Mouse (Mus musculus) limb, embryonic 13.5 days (tissue): Measurements from ENCODE around the gene Tcerg1l. TPM values are rescaled to one million over a fixed set of nuclear protein-coding genes. Genes with fewer than 3 reads are reported as not detected.
A peak's percentile ranks its signal among the peaks of the same experiment; 100 is the strongest.

Source experiments
- ATAC-seq: fragments of 200-750 bp; cut with Nextera tagmentation; 2 replicates; pipeline ENCODE4 v1.8.0; 2017; ENCODE audit warnings: low read depth, moderate number of reproducible peaks, moderate TSS enrichment; ENCODE audit not compliant: low FRiP score
- H3K27ac ChIP-seq: fragments of 300-500 bp; sonication (generic); 2 replicates; pipeline ENCODE4 v1.5.1; 2015; ENCODE audit warnings: inconsistent platforms, mild to moderate bottlenecking, moderate library complexity
- H3K27me3 ChIP-seq: fragments of 300-500 bp; sonication (generic); 2 replicates; pipeline ENCODE4 v1.6.1; 2015; ENCODE audit warnings: mild to moderate bottlenecking, inconsistent platforms
- H3K36me3 ChIP-seq: fragments of 300-500 bp; sonication (generic); 2 replicates; pipeline ENCODE4 v1.6.1; 2015; ENCODE audit warnings: inconsistent platforms, mild to moderate bottlenecking, moderate library complexity
- H3K4me1 ChIP-seq: fragments of 300-500 bp; sonication (generic); 2 replicates; pipeline ENCODE4 v1.6.1; 2015; ENCODE audit warnings: inconsistent platforms
- H3K4me2 ChIP-seq: fragments of 300-500 bp; sonication (generic); replicated peaks from 2 replicates; pipeline ENCODE4 v1.6.1; 2015; ENCODE audit warnings: inconsistent platforms, mild to moderate bottlenecking, moderate library complexity
- H3K4me3 ChIP-seq: fragments of 300-500 bp; sonication (generic); 2 replicates; pipeline ENCODE4 v1.5.1; 2015; ENCODE audit warnings: moderate library complexity, mild to moderate bottlenecking, inconsistent platforms
- H3K9ac ChIP-seq: fragments of 300-500 bp; sonication (generic); 2 replicates; pipeline ENCODE4 v1.6.1; 2015; ENCODE audit warnings: mild to moderate bottlenecking, inconsistent platforms
- H3K9me3 ChIP-seq: fragments of 300-500 bp; sonication (generic); 2 replicates; pipeline ENCODE4 v1.6.1; 2016; ENCODE audit warnings: inconsistent platforms
- WGBS: fragments of 180-500 bp; shearing (Covaris S2); methylation state at CpG from one replicate; pipeline ENCODE4 v1.1.7; 2015; 5-methylcytosine and 5-hydroxymethylcytosine counted together
- polyA plus RNA-seq: library from polyadenylated mRNA; unstranded; fragments of >200 nt; fragmentation: Nextera tagmentation; extraction: Ambion mirVana; gene quantifications from 2 replicates; pipeline ENCODE4 v1.2.1, GENCODE M21; 2015

The Tcerg1l gene
- polyA plus RNA-seq, 1 experiment from 2014 or later: 1.2 TPM

DNA sequence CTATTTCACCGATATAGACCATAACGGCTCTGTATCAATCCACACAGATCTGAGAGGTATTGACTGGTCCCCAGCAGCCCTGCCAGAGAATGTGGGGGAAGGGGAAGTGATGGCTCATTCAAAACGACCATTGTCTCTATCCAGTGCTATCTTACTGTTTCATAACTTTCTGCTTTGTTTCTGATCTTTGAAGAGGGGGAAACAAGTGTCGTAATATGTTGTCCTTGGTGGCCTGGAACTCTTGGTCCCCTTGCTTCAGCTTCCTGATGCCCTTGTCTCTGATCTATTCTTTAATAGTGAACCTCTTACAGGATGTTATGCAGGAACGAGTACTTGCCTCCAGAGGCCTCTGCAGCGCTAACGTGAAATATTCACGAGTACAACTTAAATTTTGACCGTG, 182.8 kb downstream of the Tcerg1l start:
- peaks cover 21% of the 10 kb centered on the region for H3K4me1 ChIP-seq
- WGBS: 62% methylated on average over 9 of the region's 9 CpGs
- no peaks in the 10 kb centered on the region for H3K9me3 ChIP-seq
- no peak overlapping the region for H3K27ac ChIP-seq
- no peak for ATAC-seq
- no peak overlapping the region for H3K9ac ChIP-seq
- no peak overlapping the region for H3K4me3 ChIP-seq
- peaks cover 13% of the 10 kb centered on the region; the same call in 1 of the 2 replicates for H3K27me3 ChIP-seq
- no peaks in the 10 kb centered on the region for H3K36me3 ChIP-seq
- no peak overlapping the region for H3K4me2 ChIP-seq

DNA sequence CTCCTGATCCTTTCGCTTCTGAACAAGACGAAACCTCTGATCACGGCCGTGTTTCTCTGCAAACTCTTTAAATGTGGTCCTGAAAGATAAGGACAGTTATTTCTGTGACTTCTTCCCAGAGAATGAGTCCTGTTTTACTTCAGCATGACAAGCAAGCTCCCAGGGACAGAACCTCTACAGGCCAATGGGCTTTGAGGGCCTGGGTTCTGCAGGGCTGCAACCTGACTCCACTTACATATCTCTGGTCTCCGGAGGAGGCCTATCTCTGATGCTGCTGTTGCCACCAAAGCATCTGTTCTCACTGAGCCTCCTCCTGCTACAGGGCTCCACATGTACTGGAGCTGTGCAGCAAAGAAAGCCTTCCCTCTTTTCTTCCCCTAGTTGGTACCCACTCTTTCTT, 187.8 kb downstream of the Tcerg1l start:
- Histone ChIP-seq H3K4me3 (no peak overlapping the region), H3K4me2 (no peak overlapping the region), H3K9me3 (no peaks in the 10 kb centered on the region), H3K4me1 (peaks cover 6% of the 10 kb centered on the region; the same call in 1 of the 2 replicates), H3K36me3 (no peaks in the 10 kb centered on the region), H3K27ac (no peak overlapping the region), H3K9ac (no peak overlapping the region), H3K27me3 (peaks cover 7% of the 10 kb centered on the region; the same call in 1 of the 2 replicates)
- no peak for ATAC-seq
- WGBS: 36% methylated on average over 5 of the region's 5 CpGs

DNA sequence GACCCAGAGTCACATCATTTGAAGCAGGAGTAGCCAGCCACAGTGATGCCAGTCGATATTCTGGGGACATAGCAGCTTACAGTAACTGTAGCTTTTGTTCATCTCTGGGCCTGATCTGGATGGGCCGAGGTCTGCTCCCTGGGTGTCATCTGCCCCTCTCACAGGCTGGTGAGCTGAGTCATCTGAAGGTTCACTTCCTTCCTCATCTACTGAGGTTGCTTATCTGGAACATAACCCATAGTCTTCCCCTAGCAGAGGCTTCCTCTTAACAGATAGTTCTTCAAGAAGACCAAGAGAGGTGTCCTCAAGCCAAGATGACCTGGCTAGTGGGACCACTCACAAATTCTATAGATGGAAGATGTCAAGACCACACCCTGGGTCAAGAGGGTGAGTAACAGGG, 192.4 kb downstream of the Tcerg1l start:
- no peak for ATAC-seq
- WGBS: 87% methylated on average over 2 of the region's 2 CpGs
- Histone ChIP-seq H3K4me3 (no peak overlapping the region), H3K4me1 (peaks cover 16% of the 10 kb centered on the region; the same call in 1 of the 2 replicates), H3K27me3 (peaks cover 24% of the 10 kb centered on the region), H3K9me3 (no peaks in the 10 kb centered on the region), H3K36me3 (no peaks in the 10 kb centered on the region), H3K4me2 (no peak overlapping the region), H3K9ac (no peak overlapping the region), H3K27ac (no peak overlapping the region)

DNA sequence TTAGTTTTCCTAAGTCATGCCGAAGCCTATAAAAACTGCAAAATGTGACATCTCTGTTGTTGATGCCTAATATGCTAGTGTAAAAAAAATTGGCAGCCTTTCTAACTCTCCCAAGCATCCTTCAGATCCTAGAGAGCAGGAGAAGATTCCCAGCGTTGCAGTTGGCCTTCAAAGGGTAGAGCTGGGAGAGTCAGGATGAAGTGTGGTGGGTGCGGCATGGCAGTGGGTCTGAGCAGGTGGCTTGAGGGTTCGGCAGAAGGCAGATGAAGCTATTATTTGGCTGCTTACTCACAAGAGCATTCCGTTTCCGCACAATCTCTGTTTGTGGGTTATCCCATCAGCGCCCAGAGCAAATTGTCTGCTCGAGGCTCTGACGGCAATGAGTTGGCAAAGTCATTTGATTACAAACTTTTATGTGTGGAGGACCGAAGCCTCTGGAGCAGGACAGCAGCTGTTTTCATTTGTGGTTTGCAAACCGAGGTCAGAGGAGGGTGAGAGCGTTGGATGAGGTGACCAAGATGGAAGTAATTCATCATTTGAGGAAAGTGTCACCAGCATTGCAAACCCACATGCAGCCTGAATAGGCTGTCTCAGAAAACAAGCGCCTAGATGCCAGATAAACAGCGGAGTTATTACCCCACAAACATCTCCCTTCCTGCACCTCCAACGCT, 195.2 kb downstream of the Tcerg1l start:
- H3K4me1 ChIP-seq: peaks cover 32% of the 10 kb centered on the region
- no peak overlapping the region for H3K27ac ChIP-seq
- no peak overlapping the region for H3K4me2 ChIP-seq
- ATAC-seq: no peak
- H3K9me3 ChIP-seq: no peaks in the 10 kb centered on the region
- H3K9ac ChIP-seq: no peak overlapping the region
- H3K4me3 ChIP-seq: no peak overlapping the region
- peaks cover 24% of the 10 kb centered on the region for H3K27me3 ChIP-seq
- 48% methylated on average over 15 of the region's 15 CpGs for WGBS
- H3K36me3 ChIP-seq: no peaks in the 10 kb centered on the region

DNA sequence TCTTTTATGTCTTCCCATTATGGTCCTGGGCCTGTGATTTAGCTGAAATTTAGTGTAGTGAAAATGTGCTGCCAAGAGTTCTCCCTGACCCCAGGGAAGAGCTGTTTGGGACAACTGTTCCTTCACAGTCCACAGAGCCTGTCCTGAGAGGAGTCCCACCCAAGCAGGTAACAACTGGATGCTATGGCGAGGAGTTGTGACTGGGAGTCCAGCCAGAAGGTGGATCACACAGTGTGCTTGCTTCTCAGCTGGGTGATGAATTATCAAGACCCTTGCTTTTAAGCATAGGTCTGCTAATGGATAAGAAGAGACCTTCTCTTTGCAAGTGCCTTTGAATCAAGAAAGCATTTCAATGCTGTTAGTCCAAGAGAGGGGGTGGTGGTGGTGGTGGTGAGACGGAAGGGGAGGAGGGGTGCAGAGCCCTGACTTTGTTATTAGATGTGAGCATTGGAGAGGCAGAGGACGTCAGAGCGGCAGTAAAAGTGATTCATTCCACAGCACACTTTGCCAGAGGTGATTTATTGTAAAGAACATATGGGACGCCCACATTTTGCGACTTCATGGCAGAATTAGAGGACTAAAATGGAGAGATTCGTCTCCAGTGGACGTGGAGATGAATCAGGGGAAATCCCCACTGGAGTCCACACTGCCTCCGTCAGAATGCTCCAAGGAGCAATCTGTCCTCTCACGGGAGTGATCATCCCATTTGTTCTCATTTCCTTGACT, 198.0 kb downstream of the Tcerg1l start:
- WGBS: 15% methylated on average over 10 of the region's 10 CpGs
- no peak overlapping the region for H3K9ac ChIP-seq
- no peak overlapping the region for H3K27ac ChIP-seq
- peak; percentile 57; the same call in 1 of the 2 replicates for ATAC-seq
- H3K9me3 ChIP-seq: no peaks in the 10 kb centered on the region
- H3K4me2 ChIP-seq: peak overlapping the region; percentile 16; the same call in 1 of the 2 replicates
- H3K4me1 ChIP-seq: peaks cover 32% of the 10 kb centered on the region
- H3K4me3 ChIP-seq: no peak overlapping the region
- H3K27me3 ChIP-seq: peaks cover 29% of the 10 kb centered on the region
- no peaks in the 10 kb centered on the region for H3K36me3 ChIP-seq

DNA sequence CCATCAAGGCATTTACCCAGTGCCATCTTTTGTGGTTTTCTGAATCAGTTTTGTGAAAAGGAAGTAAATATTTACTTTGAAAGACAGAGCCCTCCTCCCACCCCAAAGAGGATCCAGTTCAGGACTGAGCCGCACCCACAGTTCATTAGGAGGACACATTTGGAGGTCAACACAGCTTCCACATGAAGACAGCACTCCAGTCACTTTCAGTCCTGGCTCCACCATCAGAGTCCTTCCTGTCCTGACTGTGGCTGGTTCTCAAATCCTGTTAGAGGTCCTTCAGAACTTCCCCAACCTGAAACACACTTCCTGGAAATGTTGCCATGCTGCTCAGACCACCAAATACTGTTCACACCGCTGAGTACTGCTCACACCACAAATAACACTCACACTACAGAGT, 201.4 kb downstream of the Tcerg1l start:
- H3K36me3 ChIP-seq: no peaks in the 10 kb centered on the region
- H3K27me3 ChIP-seq: peaks cover 15% of the 10 kb centered on the region; the same call in 1 of the 2 replicates
- H3K27ac ChIP-seq: no peak overlapping the region
- H3K4me3 ChIP-seq: no peak overlapping the region
- WGBS: 83% methylated on average over 2 of the region's 2 CpGs
- no peaks in the 10 kb centered on the region for H3K9me3 ChIP-seq
- ATAC-seq: no peak
- peaks cover 32% of the 10 kb centered on the region for H3K4me1 ChIP-seq
- no peak overlapping the region for H3K9ac ChIP-seq
- H3K4me2 ChIP-seq: no peak overlapping the region

DNA sequence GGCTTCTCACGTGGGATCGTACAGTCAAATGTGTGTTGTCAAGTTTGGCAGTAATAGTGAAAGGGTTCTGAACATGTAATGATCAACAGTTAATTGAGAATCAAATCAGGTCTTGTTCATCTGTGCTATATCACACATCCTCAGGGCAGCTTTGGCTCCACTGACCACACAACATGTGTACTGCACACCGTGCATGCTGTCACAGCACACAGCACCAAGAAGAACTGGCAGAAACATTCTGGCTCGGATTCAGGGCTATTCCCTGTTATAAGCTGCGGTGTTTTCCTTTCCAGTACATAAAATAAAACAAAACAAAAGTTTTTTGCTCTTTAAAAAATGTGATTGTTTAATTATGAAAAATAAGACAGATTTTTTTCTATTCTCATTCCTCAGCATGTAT, 213.3 kb downstream of the Tcerg1l start:
- no peak for ATAC-seq
- Histone ChIP-seq H3K4me2 (no peak overlapping the region), H3K27me3 (no peaks in the 10 kb centered on the region), H3K4me3 (no peak overlapping the region), H3K27ac (no peak overlapping the region), H3K9ac (no peak overlapping the region), H3K4me1 (no peaks in the 10 kb centered on the region), H3K9me3 (no peaks in the 10 kb centered on the region), H3K36me3 (no peaks in the 10 kb centered on the region)
- WGBS: 88% methylated on average over 5 of the region's 5 CpGs

DNA sequence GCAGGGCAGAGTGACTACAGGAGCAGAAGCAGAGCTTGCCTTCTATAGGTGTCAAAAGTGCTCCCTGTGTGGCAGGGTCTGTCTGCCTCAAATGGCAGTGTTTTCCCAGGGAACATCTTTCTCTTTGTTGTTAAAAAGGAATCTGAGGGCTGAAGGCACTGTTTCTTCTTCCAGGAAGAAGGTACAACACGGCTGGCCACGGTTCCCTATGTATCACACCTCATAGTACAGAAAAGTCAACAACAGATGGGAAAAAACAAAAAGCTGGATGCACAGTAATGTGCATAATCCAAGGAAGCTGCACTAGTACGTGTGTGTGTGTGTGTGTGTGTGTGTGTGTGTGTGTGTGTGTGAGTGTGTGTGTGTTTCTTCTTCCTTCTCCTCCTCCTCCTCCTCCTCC, 215.3 kb downstream of the Tcerg1l start:
- Histone ChIP-seq H3K27ac (no peak overlapping the region), H3K4me2 (no peak overlapping the region), H3K9me3 (no peaks in the 10 kb centered on the region), H3K9ac (no peak overlapping the region), H3K27me3 (no peaks in the 10 kb centered on the region), H3K36me3 (no peaks in the 10 kb centered on the region), H3K4me3 (no peak overlapping the region), H3K4me1 (no peaks in the 10 kb centered on the region)
- 71% methylated on average over 3 of the region's 3 CpGs for WGBS
- no peak for ATAC-seq

DNA sequence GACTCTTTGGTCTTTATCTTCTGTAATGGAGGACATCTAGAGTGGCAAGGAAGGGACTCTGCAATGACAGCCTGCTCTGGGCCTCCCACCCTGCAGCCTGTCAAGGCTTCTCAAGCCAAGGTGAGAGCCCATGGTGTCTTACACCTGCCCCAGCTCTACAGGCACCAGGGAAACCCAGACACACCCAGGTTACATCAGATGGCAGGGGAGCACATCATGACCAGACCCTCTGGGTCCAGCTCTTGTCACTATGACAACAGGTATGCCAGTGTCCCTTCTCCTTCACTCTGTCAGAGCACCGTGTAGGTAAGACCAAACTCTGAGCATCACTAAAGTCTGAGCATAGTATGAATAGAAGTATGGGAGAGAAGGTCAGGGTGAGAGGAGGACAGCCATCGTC, 218.9 kb downstream of the Tcerg1l start:
- Histone ChIP-seq H3K4me2 (no peak overlapping the region), H3K9ac (no peak overlapping the region), H3K4me1 (peaks cover 10% of the 10 kb centered on the region; the same call in 1 of the 2 replicates), H3K9me3 (no peaks in the 10 kb centered on the region), H3K27ac (no peak overlapping the region), H3K4me3 (no peak overlapping the region), H3K36me3 (no peaks in the 10 kb centered on the region), H3K27me3 (no peaks in the 10 kb centered on the region)
- WGBS: 83% methylated on average over 2 of the region's 2 CpGs
- ATAC-seq: no peak

DNA sequence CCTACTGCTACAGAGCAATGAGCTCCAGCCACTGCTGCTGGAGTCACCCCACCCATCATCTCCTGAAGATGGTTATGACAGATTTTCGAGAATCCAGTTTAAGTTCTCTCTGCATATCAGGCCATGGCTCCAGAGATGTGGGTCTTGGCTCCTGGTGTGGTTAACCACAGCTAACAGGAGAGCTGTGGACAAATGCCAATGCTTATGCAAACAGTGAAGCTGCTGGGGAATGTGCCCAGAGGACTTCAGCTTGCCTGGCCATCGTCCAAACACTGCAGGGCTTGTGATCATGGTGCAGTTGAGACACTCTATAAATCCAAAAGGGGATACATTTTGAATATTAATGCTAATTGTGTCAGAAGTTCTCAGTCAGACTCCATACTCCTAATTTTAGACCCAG, 221.5 kb downstream of the Tcerg1l start:
- ATAC-seq: no peak
- Histone ChIP-seq H3K27me3 (no peaks in the 10 kb centered on the region), H3K4me1 (peaks cover 10% of the 10 kb centered on the region; the same call in 1 of the 2 replicates), H3K9ac (no peak overlapping the region), H3K4me3 (no peak overlapping the region), H3K27ac (no peak overlapping the region), H3K36me3 (no peaks in the 10 kb centered on the region), H3K9me3 (no peaks in the 10 kb centered on the region), H3K4me2 (no peak overlapping the region)
- WGBS: 58% methylated on average over 2 of the region's 2 CpGs

DNA sequence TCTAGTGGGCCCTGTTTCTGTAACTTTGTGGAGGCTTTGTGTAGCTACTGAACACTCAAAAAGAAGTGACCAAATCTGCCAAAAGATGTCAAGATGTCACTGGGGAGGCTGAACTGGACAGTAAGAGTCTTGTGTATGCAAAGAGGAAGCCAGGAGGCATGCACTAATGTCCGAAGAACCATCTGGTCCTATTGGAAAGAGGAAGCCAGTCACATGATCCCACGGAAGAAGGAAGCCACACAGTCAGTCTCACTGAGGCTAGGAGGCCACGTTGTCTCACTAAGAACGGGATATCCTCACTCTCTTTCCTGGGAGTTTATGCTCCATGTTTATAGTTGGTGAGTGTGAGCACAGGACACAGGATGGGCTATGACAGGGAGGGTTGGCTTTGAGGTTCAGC, 227.1 kb downstream of the Tcerg1l start:
- Histone ChIP-seq H3K4me2 (no peak overlapping the region), H3K4me1 (no peaks in the 10 kb centered on the region), H3K9ac (no peak overlapping the region), H3K27ac (no peak overlapping the region), H3K9me3 (no peaks in the 10 kb centered on the region), H3K36me3 (no peaks in the 10 kb centered on the region), H3K4me3 (no peak overlapping the region), H3K27me3 (no peaks in the 10 kb centered on the region)
- no peak for ATAC-seq
- 79% methylated on average over 4 of the region's 4 CpGs for WGBS
